Comparison of ENCODE assay signal across 8 mouse cellular contexts in genomic region chr11:31759868-31760765, GRCm38 (mm10).
DNase-seq lines count a peak whose midpoint lies in the region; ATAC-seq lines count a peak whose summit lies in the region.

No protein-coding gene starts in this region.

- DNase-seq in adrenal gland, adult 2 months = peak; percentile 34
- DNase-seq in adrenal gland, adult 18-20 months (ENCODE audit: low spot score in 2 of 2) = no peak
- DNase-seq in liver, embryonic 11.5 days (ENCODE audit: low spot score) = no peak
- peak; percentile 62 for DNase-seq in lung, postnatal 10 days
- DNase-seq in right cerebral cortex, postnatal 4 days = peak; percentile 36
- no peak for DNase-seq in gastrocnemius, postnatal 4 days (ENCODE audit: low spot score in 2 of 2)

- no peak overlapping the region for H3K4me3 ChIP-seq in liver, embryonic 12.5 days
- H3K4me3 ChIP-seq in liver, embryonic 11.5 days (ENCODE audit: low read depth, low read length) = no peak overlapping the region
- H3K4me3 ChIP-seq in heart, embryonic 16.5 days (ENCODE audit: low read length) = no peak overlapping the region

- H3K9me3 ChIP-seq in liver, embryonic 12.5 days (replicated peaks) = no peaks in the 10 kb centered on the region
- H3K9me3 ChIP-seq in liver, embryonic 11.5 days (ENCODE audit: control insufficient read depth, low read length) = no peaks in the 10 kb centered on the region
- H3K9me3 ChIP-seq in heart, embryonic 16.5 days (replicated peaks; ENCODE audit: control insufficient read depth, low read length) = no peaks in the 10 kb centered on the region

- peak overlapping the region; percentile 3; the same call in 1 of the 2 replicates for H3K27ac ChIP-seq in liver, embryonic 12.5 days
- H3K27ac ChIP-seq in liver, embryonic 11.5 days (ENCODE audit: low read depth, low read length) = no peak overlapping the region; the same call in 1 of the 2 replicates
- peak overlapping the region; percentile 67 for H3K27ac ChIP-seq in heart, embryonic 16.5 days (ENCODE audit: low read length)

- no peaks in the 10 kb centered on the region for H3K36me3 ChIP-seq in liver, embryonic 12.5 days
- no peaks in the 10 kb centered on the region for H3K36me3 ChIP-seq in liver, embryonic 11.5 days (ENCODE audit: control insufficient read depth, insufficient read depth, low read length)
- no peaks in the 10 kb centered on the region for H3K36me3 ChIP-seq in heart, embryonic 16.5 days (ENCODE audit: control insufficient read depth, insufficient read depth)

- no peak; the same call in 1 of the 2 replicates for ATAC-seq in liver, embryonic 12.5 days
- no peak for ATAC-seq in liver, embryonic 11.5 days (replicated peaks; ENCODE audit: low FRiP score)
- peak; percentile 77 for ATAC-seq in heart, embryonic 16.5 days (replicated peaks; ENCODE audit: extremely low read depth, insufficient read depth, low FRiP score)

- peaks cover 37% of the 10 kb centered on the region for H3K4me1 ChIP-seq in liver, embryonic 12.5 days
- H3K4me1 ChIP-seq in liver, embryonic 11.5 days (replicated peaks; ENCODE audit: control insufficient read depth, insufficient read depth, low read length) = peaks cover 4% of the 10 kb centered on the region
- H3K4me1 ChIP-seq in heart, embryonic 16.5 days (ENCODE audit: control insufficient read depth, insufficient read depth, low read length) = peaks cover 12% of the 10 kb centered on the region; the same call in 1 of the 2 replicates

- H3K27me3 ChIP-seq in liver, embryonic 12.5 days (replicated peaks) = peaks cover 20% of the 10 kb centered on the region
- no peaks in the 10 kb centered on the region for H3K27me3 ChIP-seq in liver, embryonic 11.5 days (replicated peaks; ENCODE audit: control insufficient read depth, insufficient read depth, low read length)
- no peaks in the 10 kb centered on the region for H3K27me3 ChIP-seq in heart, embryonic 16.5 days (ENCODE audit: control insufficient read depth, insufficient read depth, low read length)

- H3K9ac ChIP-seq in liver, embryonic 12.5 days = no peak overlapping the region
- H3K9ac ChIP-seq in liver, embryonic 11.5 days (ENCODE audit: low read depth, low read length) = no peak overlapping the region
- H3K9ac ChIP-seq in heart, embryonic 16.5 days (ENCODE audit: low read length) = no peak overlapping the region; the same call in 1 of the 2 replicates

- no peak overlapping the region for H3K4me2 ChIP-seq in liver, embryonic 12.5 days
- no peak overlapping the region for H3K4me2 ChIP-seq in liver, embryonic 11.5 days
- no peak overlapping the region for H3K4me2 ChIP-seq in heart, embryonic 16.5 days (ENCODE audit: low read depth, low read length)

- WGBS in liver, embryonic 12.5 days (ENCODE audit: insufficient replicate concordance) = 57% methylated on average over 9 of the region's 9 CpGs
- WGBS in liver, embryonic 11.5 days = 62% methylated on average over 9 of the region's 9 CpGs
- 49% methylated on average over 9 of the region's 9 CpGs for WGBS in heart, embryonic 16.5 days

Comparison
In these comparisons a context has a peak if more than half of its experiments do, and no peak if none do; other contexts are left out.
1. DNase-seq: peak in adrenal gland, adult 2 months (single experiment), lung, postnatal 10 days (single experiment) and right cerebral cortex, postnatal 4 days (single experiment); none in adrenal gland, adult 18-20 months (0 of 2), liver, embryonic 11.5 days (single experiment) and gastrocnemius, postnatal 4 days (0 of 2).